Mouse (Mus musculus): ENCODE results near the gene Ccdc188.

- TF ChIP-seq GATA1 (IDR thresholded peaks at IDR 0.05; ENCODE audit: borderline replicate concordance, low read length): no peak
- no peak for TF ChIP-seq CTCF (IDR thresholded peaks at IDR 0.05; ENCODE audit: low read depth, low read length)
Measured at GRCm38 (mm10) chr16:18268182-18268581, 50.5 kb downstream of the Ccdc188 start.
